Mouse (Mus musculus) neural tube, embryonic 11.5 days (tissue): ENCODE results near the gene Spata13. TPM values are rescaled to one million over a fixed set of nuclear protein-coding genes. Genes with fewer than 3 reads are reported as not detected.

ENCODE experiments used
- ATAC-seq: fragments of 200-750 bp; cut with Nextera tagmentation; 2 replicates; pipeline ENCODE4 v1.8.0; 2017; ENCODE audit warnings: moderate number of reproducible peaks, mild to moderate bottlenecking, moderate TSS enrichment, moderate library complexity; ENCODE audit not compliant: insufficient read depth, low FRiP score, low TSS enrichment
- DNase-seq: peaks from one replicate; pipeline ENCODE4 v3.0.0-alpha.2; 2015; ENCODE audit warnings: low spot score
- H3K27ac ChIP-seq: fragments of 300-500 bp; sonication (generic); 2 replicates; pipeline ENCODE4 v1.5.1; 2014; ENCODE audit warnings: low read depth, mild to moderate bottlenecking, low read length
- H3K27me3 ChIP-seq: fragments of 300-500 bp; sonication (generic); 2 replicates; pipeline ENCODE4 v1.6.1; 2014; ENCODE audit warnings: mild to moderate bottlenecking, low read length, mixed read lengths; ENCODE audit not compliant: control insufficient read depth, insufficient read depth
- H3K36me3 ChIP-seq: fragments of 300-500 bp; sonication (generic); 2 replicates; pipeline ENCODE4 v1.6.1; 2014; ENCODE audit warnings: mild to moderate bottlenecking, low read length, moderate library complexity, mixed read lengths; ENCODE audit not compliant: control insufficient read depth, insufficient read depth
- H3K4me1 ChIP-seq: fragments of 300-500 bp; sonication (generic); 2 replicates; pipeline ENCODE4 v1.6.1; 2014; ENCODE audit warnings: low read length, mixed read lengths; ENCODE audit not compliant: control insufficient read depth, insufficient read depth
- H3K4me2 ChIP-seq: fragments of 300-500 bp; sonication (generic); 2 replicates; pipeline ENCODE4 v1.6.1; 2014; ENCODE audit warnings: low read depth, mild to moderate bottlenecking, moderate library complexity
- H3K4me3 ChIP-seq: fragments of 300-500 bp; sonication (generic); 2 replicates; pipeline ENCODE4 v1.5.1; 2014; ENCODE audit warnings: low read depth, low read length
- H3K9ac ChIP-seq: fragments of 300-500 bp; sonication (generic); 2 replicates; pipeline ENCODE4 v1.6.1; 2014; ENCODE audit warnings: mild to moderate bottlenecking, low read length
- H3K9me3 ChIP-seq: fragments of 300-500 bp; sonication (generic); 2 replicates; pipeline ENCODE4 v1.6.1; 2016; ENCODE audit warnings: low read length; ENCODE audit not compliant: control insufficient read depth
- whole genome bisulfite sequencing: fragments of 180-500 bp; shearing (Covaris S2); extraction: QIAGEN DNeasy Blood & Tissue Kit; methylation state at CpG from one replicate; pipeline ENCODE4 v1.1.7; 2014; 5-methylcytosine and 5-hydroxymethylcytosine counted together
- polyA plus RNA-seq: library from polyadenylated mRNA; unstranded; fragments of >200 nt; fragmentation: Nextera tagmentation; extraction: Ambion mirVana; gene quantifications from 2 replicates; pipeline ENCODE4 v1.2.1, GENCODE M21; 2014

Gene Spata13
- polyA plus RNA-seq, 1 experiment from 2014 or later, result 64.9 TPM

GRCm38 (mm10) chr14:60704961-60705360, 71.2 kb downstream of the Spata13 start:
- no peaks in the 10 kb centered on the region for H3K27me3 ChIP-seq
- no peaks in the 10 kb centered on the region for H3K9me3 ChIP-seq
- H3K36me3 ChIP-seq, result no peaks in the 10 kb centered on the region
- H3K27ac ChIP-seq, result no peak overlapping the region
- H3K4me3 ChIP-seq, result no peak overlapping the region
- ATAC-seq (no peak), DNase-seq (no peak)
- H3K4me2 ChIP-seq, result no peak overlapping the region
- no peaks in the 10 kb centered on the region for H3K4me1 ChIP-seq
- whole genome bisulfite sequencing, result 69% methylated on average over 3 of the region's 3 CpGs
- no peak overlapping the region for H3K9ac ChIP-seq

GRCm38 (mm10) chr14:60709192-60709591, 75.4 kb downstream of the Spata13 start:
- Histone ChIP-seq H3K9ac (no peak overlapping the region), H3K4me3 (no peak overlapping the region), H3K27ac (no peak overlapping the region), H3K4me1 (no peaks in the 10 kb centered on the region), H3K27me3 (no peaks in the 10 kb centered on the region), H3K36me3 (peaks cover 2% of the 10 kb centered on the region; the same call in 1 of the 2 replicates), H3K9me3 (no peaks in the 10 kb centered on the region), H3K4me2 (no peak overlapping the region)
- 65% methylated on average over 11 of the region's 11 CpGs for WGBS
- DNase-seq, result no peak
- ATAC-seq, result no peak

GRCm38 (mm10) chr14:60709749-60710148, 75.9 kb downstream of the Spata13 start:
- H3K9me3 ChIP-seq, result no peaks in the 10 kb centered on the region
- H3K4me2 ChIP-seq, result no peak overlapping the region
- DNase-seq (no peak), ATAC-seq (no peak)
- no peaks in the 10 kb centered on the region for H3K27me3 ChIP-seq
- H3K9ac ChIP-seq, result no peak overlapping the region
- no peaks in the 10 kb centered on the region for H3K4me1 ChIP-seq
- 91% methylated on average over 8 of the region's 8 CpGs for WGBS
- peaks cover 2% of the 10 kb centered on the region; the same call in 1 of the 2 replicates for H3K36me3 ChIP-seq
- H3K4me3 ChIP-seq, result no peak overlapping the region
- no peak overlapping the region for H3K27ac ChIP-seq

GRCm38 (mm10) chr14:60711161-60711560, 77.4 kb downstream of the Spata13 start:
- Histone ChIP-seq H3K27ac (no peak overlapping the region), H3K9ac (no peak overlapping the region), H3K36me3 (peaks cover 5% of the 10 kb centered on the region; the same call in 1 of the 2 replicates), H3K27me3 (no peaks in the 10 kb centered on the region), H3K4me3 (no peak overlapping the region), H3K4me1 (no peaks in the 10 kb centered on the region), H3K9me3 (no peaks in the 10 kb centered on the region), H3K4me2 (no peak overlapping the region)
- ATAC-seq (no peak), DNase-seq (no peak)
- WGBS, result 91% methylated on average over 5 of the region's 5 CpGs

- no peak for DNase-seq
- H3K27me3 ChIP-seq, result no peaks in the 10 kb centered on the region
These were observed 77.9 kb downstream of the Spata13 start for GRCm38 (mm10) chr14:60711590-60712288.

GRCm38 (mm10) chr14:60712289-60712830, 78.6 kb downstream of the Spata13 start:
- Histone ChIP-seq H3K4me1 (no peaks in the 10 kb centered on the region), H3K9ac (no peak overlapping the region), H3K27ac (no peak overlapping the region), H3K4me3 (no peak overlapping the region), H3K36me3 (peaks cover 5% of the 10 kb centered on the region; the same call in 1 of the 2 replicates), H3K4me2 (no peak overlapping the region), H3K9me3 (no peaks in the 10 kb centered on the region), H3K27me3 (no peaks in the 10 kb centered on the region)
- DNase-seq (no peak), ATAC-seq (no peak)
- WGBS, result 84% methylated on average over 11 of the region's 11 CpGs

More at GRCm38 (mm10) chr14:60711590-60712288, 77.9 kb downstream of the Spata13 start:
- Histone ChIP-seq H3K36me3 (peaks cover 5% of the 10 kb centered on the region; the same call in 1 of the 2 replicates), H3K4me2 (no peak overlapping the region), H3K9me3 (no peaks in the 10 kb centered on the region), H3K9ac (no peak overlapping the region), H3K4me1 (no peaks in the 10 kb centered on the region), H3K27ac (no peak overlapping the region), H3K4me3 (no peak overlapping the region)
- 89% methylated on average over 6 of the region's 6 CpGs for WGBS
- ATAC-seq, result no peak

GRCm38 (mm10) chr14:60715686-60716085, 81.9 kb downstream of the Spata13 start:
- Histone ChIP-seq H3K9ac (no peak overlapping the region), H3K9me3 (no peaks in the 10 kb centered on the region), H3K4me1 (no peaks in the 10 kb centered on the region), H3K27ac (no peak overlapping the region), H3K4me2 (no peak overlapping the region), H3K36me3 (peaks cover 5% of the 10 kb centered on the region), H3K4me3 (no peak overlapping the region), H3K27me3 (no peaks in the 10 kb centered on the region)
- ATAC-seq (no peak), DNase-seq (no peak)
- 87% methylated on average over 5 of the region's 5 CpGs for WGBS

- ATAC-seq (no peak), DNase-seq (no peak)
- no peaks in the 10 kb centered on the region for H3K9me3 ChIP-seq
- no peak overlapping the region for H3K27ac ChIP-seq
- H3K27me3 ChIP-seq, result no peaks in the 10 kb centered on the region
- no peak overlapping the region for H3K4me3 ChIP-seq
- no peak overlapping the region for H3K9ac ChIP-seq
- H3K36me3 ChIP-seq, result no peaks in the 10 kb centered on the region; the same call in 1 of the 2 replicates
- 61% methylated on average over 7 of the region's 8 CpGs for WGBS
- no peak overlapping the region for H3K4me2 ChIP-seq
- no peaks in the 10 kb centered on the region for H3K4me1 ChIP-seq
These were observed 87.5 kb downstream of the Spata13 start for GRCm38 (mm10) chr14:60721304-60721703.

- DNase-seq (no peak), ATAC-seq (no peak)
- Histone ChIP-seq H3K27me3 (no peaks in the 10 kb centered on the region), H3K4me3 (no peak overlapping the region), H3K9me3 (no peaks in the 10 kb centered on the region), H3K27ac (no peak overlapping the region), H3K36me3 (no peaks in the 10 kb centered on the region; the same call in 1 of the 2 replicates), H3K9ac (no peak overlapping the region), H3K4me2 (no peak overlapping the region), H3K4me1 (no peaks in the 10 kb centered on the region)
- 77% methylated on average over 3 of the region's 3 CpGs for WGBS
These were observed 88.1 kb downstream of the Spata13 start for GRCm38 (mm10) chr14:60721938-60722337.
